Mouse (Mus musculus) megakaryocyte, embryonic 14.5 days (primary cell): Measurements from ENCODE around the gene Rplp2. TPM values are rescaled to one million over a fixed set of nuclear protein-coding genes. Genes with fewer than 3 reads are reported as not detected.

Source experiments
- H3K27me3 ChIP-seq: replicated peaks from 2 replicates; pipeline ENCODE3; 2012; ENCODE audit warnings: inconsistent platforms
- H3K36me3 ChIP-seq: replicated peaks from 2 replicates; pipeline ENCODE3; 2012; ENCODE audit warnings: low read length, inconsistent platforms, mixed read lengths
- H3K4me1 ChIP-seq: 2 replicates; pipeline ENCODE4 v1.6.1; 2012; ENCODE audit warnings: inconsistent platforms
- H3K4me3 ChIP-seq: replicated peaks from 2 replicates; pipeline ENCODE3; 2012; ENCODE audit warnings: moderate library complexity, mild to moderate bottlenecking, inconsistent platforms
- H3K9me3 ChIP-seq: 2 replicates; pipeline ENCODE4 v1.6.1; 2012; ENCODE audit warnings: inconsistent platforms
- FLI1 ChIP-seq: IDR thresholded peaks from 2 replicates; pipeline ENCODE4 v1.6.1; 2012; ENCODE audit warnings: low read length, inconsistent platforms, mixed read lengths
- GATA1 ChIP-seq: IDR thresholded peaks from 3 replicates; pipeline ENCODE4 v1.6.1; 2012; ENCODE audit warnings: mixed read lengths, low read length, inconsistent platforms, borderline replicate concordance
- polyA plus RNA-seq: library from polyadenylated mRNA; stranded (reverse); fragments of >175 nt; gene quantifications from 2 replicates; pipeline ENCODE4 v1.2.3, GENCODE M21; 2012; ENCODE audit warnings: low replicate concordance; ENCODE audit not compliant: insufficient read depth

The Rplp2 gene
- polyA plus RNA-seq, 1 experiment: 9,533 TPM

- H3K4me1 ChIP-seq: peaks cover 33% of the 10 kb centered on the region
- H3K36me3 ChIP-seq: no peaks in the 10 kb centered on the region
- no peak for TF ChIP-seq GATA1
- TF ChIP-seq FLI1: no peak
- H3K4me3 ChIP-seq: no peak overlapping the region
- H3K27me3 ChIP-seq: no peaks in the 10 kb centered on the region
- H3K9me3 ChIP-seq: no peaks in the 10 kb centered on the region
These were observed 29.2 kb upstream of the Rplp2 start for GRCm38 (mm10) chr7:141417731-141418681.

GRCm38 (mm10) chr7:141418970-141419369 is 28.2 kb upstream of the Rplp2 start:
- H3K4me1 ChIP-seq: peaks cover 33% of the 10 kb centered on the region
- TF ChIP-seq GATA1 (no peak), FLI1 (no peak)
- no peaks in the 10 kb centered on the region for H3K9me3 ChIP-seq
- peaks cover 4% of the 10 kb centered on the region for H3K27me3 ChIP-seq
- H3K4me3 ChIP-seq: no peak overlapping the region
- H3K36me3 ChIP-seq: no peaks in the 10 kb centered on the region

- no peak for TF ChIP-seq GATA1
- Histone ChIP-seq H3K9me3 (no peaks in the 10 kb centered on the region), H3K4me1 (peaks cover 25% of the 10 kb centered on the region), H3K36me3 (no peaks in the 10 kb centered on the region), H3K27me3 (peaks cover 7% of the 10 kb centered on the region), H3K4me3 (no peak overlapping the region)
These were observed 27.0 kb upstream of the Rplp2 start for GRCm38 (mm10) chr7:141420030-141420702.

GRCm38 (mm10) chr7:141423811-141424210 is 23.4 kb upstream of the Rplp2 start:
- TF ChIP-seq FLI1 (no peak), GATA1 (no peak)
- H3K27me3 ChIP-seq: peaks cover 15% of the 10 kb centered on the region

GRCm38 (mm10) chr7:141426948-141427730 is 20.0 kb upstream of the Rplp2 start:
- Histone ChIP-seq H3K36me3 (peaks cover 24% of the 10 kb centered on the region), H3K4me3 (no peak overlapping the region), H3K9me3 (no peaks in the 10 kb centered on the region), H3K27me3 (peaks cover 15% of the 10 kb centered on the region), H3K4me1 (peaks cover 42% of the 10 kb centered on the region)
- no peak for TF ChIP-seq GATA1
- no peak for TF ChIP-seq FLI1

More at GRCm38 (mm10) chr7:141423811-141424210, 23.4 kb upstream of the Rplp2 start:
- Histone ChIP-seq H3K4me1 (peaks cover 38% of the 10 kb centered on the region), H3K36me3 (no peaks in the 10 kb centered on the region), H3K4me3 (no peak overlapping the region), H3K9me3 (no peaks in the 10 kb centered on the region)

GRCm38 (mm10) chr7:141428701-141429100 is 18.5 kb upstream of the Rplp2 start:
- H3K27me3 ChIP-seq: peaks cover 11% of the 10 kb centered on the region
- TF ChIP-seq FLI1 (no peak), GATA1 (no peak)

GRCm38 (mm10) chr7:141429310-141429709 is 17.9 kb upstream of the Rplp2 start, which contains the start of gene Cend1:
Gene Cend1 (minus strand): TSS chr7:141429491.
- TF ChIP-seq GATA1: no peak
- no peak for TF ChIP-seq FLI1
- peaks cover 46% of the 10 kb centered on the region for H3K36me3 ChIP-seq
- H3K9me3 ChIP-seq: no peaks in the 10 kb centered on the region
- H3K4me3 ChIP-seq: no peak within 1 kb of the TSS
- H3K27me3 ChIP-seq: peaks cover 11% of the 10 kb centered on the region
- peaks cover 60% of the 10 kb centered on the region for H3K4me1 ChIP-seq

More at GRCm38 (mm10) chr7:141428701-141429100, 18.5 kb upstream of the Rplp2 start:
- no peaks in the 10 kb centered on the region for H3K9me3 ChIP-seq
- H3K36me3 ChIP-seq: peaks cover 40% of the 10 kb centered on the region
- no peak overlapping the region for H3K4me3 ChIP-seq
- H3K4me1 ChIP-seq: peaks cover 54% of the 10 kb centered on the region

GRCm38 (mm10) chr7:141429840-141430584 is 17.2 kb upstream of the Rplp2 start:
- peaks cover 8% of the 10 kb centered on the region for H3K27me3 ChIP-seq
- H3K4me3 ChIP-seq: no peak overlapping the region
- peaks cover 47% of the 10 kb centered on the region for H3K36me3 ChIP-seq
- H3K9me3 ChIP-seq: no peaks in the 10 kb centered on the region
- no peak for TF ChIP-seq GATA1
- TF ChIP-seq FLI1: no peak
- H3K4me1 ChIP-seq: peaks cover 67% of the 10 kb centered on the region

- peaks cover 5% of the 10 kb centered on the region for H3K27me3 ChIP-seq
- TF ChIP-seq FLI1: no peak
- TF ChIP-seq GATA1: no peak
- peaks cover 71% of the 10 kb centered on the region for H3K4me1 ChIP-seq
- H3K4me3 ChIP-seq: no peak overlapping the region
- H3K36me3 ChIP-seq: peaks cover 47% of the 10 kb centered on the region
- H3K9me3 ChIP-seq: no peaks in the 10 kb centered on the region
These were observed 16.5 kb upstream of the Rplp2 start for GRCm38 (mm10) chr7:141430585-141431240.
